Mouse (Mus musculus) limb, embryonic 15.5 days (tissue): ENCODE measurements around the gene Gckr. TPM values are rescaled to one million over a fixed set of nuclear protein-coding genes. Genes with fewer than 3 reads are reported as not detected.

Experiments used
- ATAC-seq: fragments of 200-750 bp; cut with Nextera tagmentation; 2 replicates; pipeline ENCODE4 v1.8.0; 2017; ENCODE audit warnings: low read depth, moderate TSS enrichment; ENCODE audit not compliant: insufficient number of reproducible peaks, low FRiP score, low TSS enrichment
- H3K27ac ChIP-seq: fragments of 300-500 bp; sonication (generic); 2 replicates; pipeline ENCODE4 v1.5.1; 2015; ENCODE audit warnings: moderate library complexity, mild to moderate bottlenecking, inconsistent platforms
- H3K27me3 ChIP-seq: fragments of 300-500 bp; sonication (generic); 2 replicates; pipeline ENCODE4 v1.6.1; 2015; ENCODE audit warnings: inconsistent platforms
- H3K36me3 ChIP-seq: fragments of 300-500 bp; sonication (generic); 2 replicates; pipeline ENCODE4 v1.6.1; 2015; ENCODE audit warnings: inconsistent platforms
- H3K4me1 ChIP-seq: fragments of 300-500 bp; sonication (generic); 2 replicates; pipeline ENCODE4 v1.6.1; 2015; ENCODE audit warnings: inconsistent platforms
- H3K4me2 ChIP-seq: fragments of 300-500 bp; sonication (generic); 2 replicates; pipeline ENCODE4 v1.6.1; 2015; ENCODE audit warnings: mild to moderate bottlenecking, inconsistent platforms
- H3K4me3 ChIP-seq: fragments of 300-500 bp; sonication (generic); 2 replicates; pipeline ENCODE4 v1.5.1; 2015; ENCODE audit warnings: mild to moderate bottlenecking, inconsistent platforms
- H3K9ac ChIP-seq: fragments of 300-500 bp; sonication (generic); 2 replicates; pipeline ENCODE4 v1.6.1; 2015; ENCODE audit warnings: inconsistent platforms
- H3K9me3 ChIP-seq: fragments of 300-500 bp; sonication (generic); 2 replicates; pipeline ENCODE4 v1.6.1; 2016; ENCODE audit warnings: inconsistent platforms
- WGBS: fragments of 180-500 bp; shearing (Covaris S2); methylation state at CpG from one replicate; pipeline ENCODE4 v1.1.7; 2015; 5-methylcytosine and 5-hydroxymethylcytosine counted together
- polyA plus RNA-seq: library from polyadenylated mRNA; unstranded; fragments of >200 nt; fragmentation: Nextera tagmentation; extraction: Ambion mirVana; gene quantifications from 2 replicates; pipeline ENCODE4 v1.2.1, GENCODE M21; 2015

Gene Gckr
- polyA plus RNA-seq, 1 experiment from 2014 or later = not detected

DNA sequence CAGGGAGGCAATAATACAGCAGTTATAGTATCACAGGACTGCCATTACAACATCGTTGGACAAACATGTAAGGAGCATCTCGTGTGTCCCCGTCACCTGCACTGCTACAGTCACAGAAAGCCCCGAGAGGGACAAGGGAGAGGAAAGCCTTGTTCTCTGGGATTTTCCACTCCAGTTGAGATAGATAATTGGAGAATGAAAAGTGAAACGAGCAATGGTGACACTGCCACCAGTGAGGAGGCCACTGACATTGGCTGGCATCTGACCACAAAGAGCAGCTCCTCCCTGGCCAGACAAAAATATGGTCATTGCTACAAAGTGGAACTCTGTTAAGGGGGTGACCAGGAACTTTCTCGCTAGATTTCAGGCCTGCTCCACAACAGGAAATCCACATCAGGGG lies 29.6 kb upstream of the Gckr start:
- WGBS = 90% methylated on average over 6 of the region's 6 CpGs
- H3K4me3 ChIP-seq = no peak overlapping the region
- no peaks in the 10 kb centered on the region for H3K9me3 ChIP-seq
- no peak overlapping the region for H3K9ac ChIP-seq
- no peaks in the 10 kb centered on the region for H3K4me1 ChIP-seq
- H3K36me3 ChIP-seq = peaks cover 89% of the 10 kb centered on the region
- no peaks in the 10 kb centered on the region for H3K27me3 ChIP-seq
- H3K27ac ChIP-seq = no peak overlapping the region
- no peak for ATAC-seq
- H3K4me2 ChIP-seq = no peak overlapping the region

DNA sequence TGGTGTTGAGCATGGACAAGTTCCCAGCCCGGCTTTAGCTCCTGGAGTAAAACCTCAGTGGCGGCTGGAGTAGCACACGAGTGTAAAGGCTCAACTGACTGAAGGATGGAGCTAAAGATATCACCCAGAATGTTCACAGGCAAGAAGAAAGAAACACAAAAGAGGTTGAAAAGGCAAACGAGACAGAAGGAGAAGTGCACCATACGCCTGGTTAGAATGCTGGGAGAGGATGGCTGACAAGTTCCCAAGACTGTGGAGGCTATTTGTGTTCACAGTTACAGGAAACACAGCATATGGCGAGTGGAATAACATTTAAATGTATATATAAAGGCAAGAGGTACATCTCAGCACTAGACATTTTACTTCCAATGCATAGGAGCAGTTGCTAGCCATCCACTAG lies 24.2 kb upstream of the Gckr start:
- Histone ChIP-seq H3K4me3 (no peak overlapping the region), H3K4me1 (no peaks in the 10 kb centered on the region), H3K27ac (no peak overlapping the region), H3K36me3 (peaks cover 80% of the 10 kb centered on the region), H3K4me2 (no peak overlapping the region), H3K27me3 (no peaks in the 10 kb centered on the region), H3K9ac (no peak overlapping the region), H3K9me3 (no peaks in the 10 kb centered on the region)
- whole genome bisulfite sequencing = 91% methylated on average over 6 of the region's 6 CpGs
- no peak for ATAC-seq

DNA sequence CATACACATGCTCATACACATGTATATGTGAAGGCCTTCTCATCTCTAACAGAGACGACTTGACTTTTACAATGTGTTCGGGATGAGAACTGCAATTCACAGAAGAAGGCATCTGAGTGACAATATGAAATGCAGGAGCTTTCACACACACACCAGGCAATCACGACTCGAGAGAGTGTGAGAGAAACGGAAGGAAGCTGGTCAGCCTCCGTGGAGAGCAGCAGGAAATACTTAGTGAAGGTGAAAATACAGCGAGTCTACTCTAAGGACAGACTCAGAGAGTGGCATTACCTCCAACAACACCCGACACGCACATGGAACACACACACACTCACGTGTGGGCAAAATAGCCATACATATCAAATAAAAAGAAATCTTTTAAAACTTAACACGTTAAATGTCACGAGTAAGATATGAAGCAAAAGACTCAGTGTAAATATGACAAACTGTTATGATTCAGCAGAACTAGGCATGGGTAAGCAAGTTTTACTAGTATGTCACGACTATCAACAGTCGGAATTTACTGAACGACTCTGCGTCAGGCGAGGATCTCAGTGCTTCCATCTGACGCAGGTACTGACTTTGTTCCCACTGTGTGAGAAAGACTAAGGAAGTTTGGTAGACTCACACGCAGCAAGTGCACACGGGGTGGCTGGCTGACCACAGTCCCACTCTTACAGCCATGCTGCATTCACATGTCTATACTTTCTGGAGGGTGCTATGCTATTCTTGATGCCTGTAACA lies 17.8 kb upstream of the Gckr start:
- H3K4me3 ChIP-seq = no peak overlapping the region
- H3K9me3 ChIP-seq = no peaks in the 10 kb centered on the region
- WGBS = 84% methylated on average over 20 of the region's 20 CpGs
- H3K27ac ChIP-seq = no peak overlapping the region
- no peaks in the 10 kb centered on the region for H3K4me1 ChIP-seq
- ATAC-seq = no peak
- H3K36me3 ChIP-seq = peaks cover 92% of the 10 kb centered on the region
- no peaks in the 10 kb centered on the region for H3K27me3 ChIP-seq
- H3K9ac ChIP-seq = no peak overlapping the region
- no peak overlapping the region for H3K4me2 ChIP-seq

DNA sequence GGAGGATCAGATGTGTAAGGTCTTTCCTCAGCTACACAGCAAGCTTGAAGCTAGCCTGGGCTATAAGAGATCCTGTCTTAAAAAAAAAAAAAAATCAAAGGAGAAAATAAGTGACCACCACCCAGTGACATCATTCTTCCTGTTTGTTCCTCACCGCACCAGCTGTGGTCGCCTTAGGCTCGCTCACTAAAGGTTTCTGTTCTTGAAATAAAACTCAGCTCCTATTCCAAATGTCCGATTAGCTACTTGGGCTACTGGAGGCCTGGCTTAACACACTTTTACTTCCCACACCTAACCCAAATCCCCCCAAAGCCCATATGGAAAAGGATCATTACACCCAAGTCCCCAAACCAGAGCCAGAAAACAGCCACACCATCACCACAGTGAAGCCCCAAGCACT lies 9.0 kb upstream of the Gckr start:
- H3K27me3 ChIP-seq = no peaks in the 10 kb centered on the region
- 90% methylated on average over 4 of the region's 4 CpGs for WGBS
- H3K27ac ChIP-seq = no peak overlapping the region
- no peak overlapping the region for H3K9ac ChIP-seq
- H3K4me3 ChIP-seq = no peak overlapping the region
- no peak overlapping the region for H3K4me2 ChIP-seq
- H3K4me1 ChIP-seq = peaks cover 7% of the 10 kb centered on the region
- peaks cover 44% of the 10 kb centered on the region for H3K36me3 ChIP-seq
- H3K9me3 ChIP-seq = no peaks in the 10 kb centered on the region
- ATAC-seq = no peak

DNA sequence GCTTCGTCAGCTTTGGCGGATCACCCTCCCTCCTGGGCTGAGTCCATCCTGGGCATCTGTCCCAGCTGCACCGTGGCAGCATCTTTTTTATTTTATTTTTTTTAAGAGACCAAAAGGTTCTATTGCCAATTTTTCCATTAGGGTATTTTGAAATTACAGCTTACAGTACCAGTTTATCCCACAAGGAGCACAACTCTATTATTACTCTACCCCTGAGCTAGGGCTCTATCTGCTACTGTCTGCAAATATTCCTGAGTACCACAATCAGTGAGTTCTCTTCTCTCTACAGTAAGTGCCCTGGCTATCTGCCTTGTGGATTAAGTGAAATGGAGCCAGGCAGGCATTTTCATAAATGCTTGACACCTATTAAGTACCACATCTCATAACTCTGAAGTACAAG lies 8.6 kb upstream of the Gckr start:
- Histone ChIP-seq H3K4me3 (no peak overlapping the region), H3K9me3 (no peaks in the 10 kb centered on the region), H3K9ac (no peak overlapping the region), H3K4me1 (peaks cover 7% of the 10 kb centered on the region), H3K36me3 (peaks cover 45% of the 10 kb centered on the region), H3K27me3 (no peaks in the 10 kb centered on the region), H3K27ac (no peak overlapping the region), H3K4me2 (no peak overlapping the region)
- no peak for ATAC-seq
- WGBS = 67% methylated on average over 3 of the region's 3 CpGs

DNA sequence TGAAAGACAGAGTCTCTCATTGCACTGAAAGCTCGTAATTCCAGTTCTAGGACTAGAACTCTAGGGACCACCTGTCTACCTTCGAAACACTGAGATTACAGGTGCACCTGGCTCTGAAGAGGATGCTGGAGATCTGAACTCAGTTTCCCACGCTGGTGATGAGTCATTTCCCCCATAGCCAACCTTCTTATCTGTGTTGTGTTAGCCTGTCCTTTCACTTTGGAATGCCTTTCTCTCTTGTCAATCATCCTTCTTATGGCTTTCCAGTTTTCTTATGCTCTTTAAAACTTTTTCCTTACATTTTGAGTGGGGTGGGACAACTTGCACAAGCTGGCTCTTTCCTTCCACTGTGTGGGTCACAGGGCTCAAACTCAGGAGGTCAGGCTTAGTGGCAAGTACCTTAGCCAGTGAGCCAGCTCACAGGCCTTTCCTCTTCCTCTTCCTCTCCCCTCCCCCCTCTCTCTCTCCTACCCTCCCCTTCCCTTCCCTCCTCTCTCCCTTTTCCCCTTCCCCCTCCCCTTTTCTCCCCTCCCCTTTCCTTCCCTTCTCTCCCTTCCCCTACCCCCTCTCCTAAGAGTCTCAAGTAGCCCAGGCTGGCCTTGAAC lies 7.5 kb upstream of the Gckr start:
- peak overlapping the region; percentile 74 for H3K4me2 ChIP-seq

DNA sequence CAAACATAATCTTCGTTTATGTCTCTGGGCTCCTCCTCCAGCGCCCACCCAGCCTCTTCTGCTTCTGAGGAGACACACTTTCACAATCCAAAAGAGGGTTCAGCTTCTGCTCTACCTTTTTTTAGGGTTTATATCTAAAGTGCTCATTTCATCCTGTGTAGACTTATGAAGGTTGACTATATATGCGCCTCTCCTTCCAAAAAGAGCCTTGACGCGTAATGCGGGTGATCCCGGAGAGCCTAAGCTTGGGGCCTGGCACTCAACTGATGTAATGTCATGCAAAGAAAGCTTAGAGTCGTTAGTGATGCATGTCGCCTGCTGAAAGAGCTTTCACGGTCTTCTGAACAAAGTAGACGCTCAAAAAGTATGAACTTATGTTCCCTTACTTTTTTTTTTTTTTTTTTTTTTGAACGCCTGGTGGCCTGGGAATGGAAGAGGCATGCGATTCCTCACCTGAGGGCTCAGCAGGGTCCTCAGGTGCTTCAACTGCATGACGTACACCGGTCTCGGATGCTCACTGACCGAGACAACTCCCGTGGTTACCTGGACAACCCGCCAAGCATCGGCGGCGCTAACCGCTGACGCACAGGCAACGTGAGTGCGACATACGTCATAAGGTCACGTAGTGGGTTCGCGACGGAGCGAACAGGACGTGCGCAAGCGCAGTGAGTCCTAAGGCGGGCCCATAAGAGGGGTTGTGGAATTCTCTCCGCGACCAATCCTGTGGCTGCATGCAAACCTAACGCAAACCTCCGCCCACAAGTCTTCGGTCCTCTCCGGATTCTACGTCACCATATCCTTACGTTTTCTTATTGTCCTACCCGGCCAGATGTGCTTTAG lies 6.5 kb upstream of the Gckr start, which contains the start of gene Ift172:
Gene Ift172 (minus strand): TSS at position 596 of the 840 bp plus-strand sequence.
- peaks cover 30% of the 10 kb centered on the region for H3K36me3 ChIP-seq
- H3K9ac ChIP-seq = peak within 1 kb of the TSS; percentile 52
- peak within 1 kb of the TSS; percentile 58 for H3K4me3 ChIP-seq
- H3K9me3 ChIP-seq = no peaks in the 10 kb centered on the region
- peak within 1 kb of the TSS; percentile 87 for H3K27ac ChIP-seq
- peak; percentile 91 for ATAC-seq
- peaks cover 23% of the 10 kb centered on the region for H3K4me1 ChIP-seq
- H3K27me3 ChIP-seq = no peaks in the 10 kb centered on the region
- WGBS = 2% methylated on average over 45 of the region's 45 CpGs
- H3K4me2 ChIP-seq = peak within 1 kb of the TSS; percentile 74

More for the DNA sequence above, 7.5 kb upstream of the Gckr start:
- Histone ChIP-seq H3K4me3 (peak overlapping the region; percentile 58), H3K27ac (no peak overlapping the region), H3K9me3 (no peaks in the 10 kb centered on the region), H3K4me1 (peaks cover 16% of the 10 kb centered on the region), H3K27me3 (no peaks in the 10 kb centered on the region), H3K9ac (no peak overlapping the region), H3K36me3 (peaks cover 40% of the 10 kb centered on the region)
- 86% methylated on average over 3 of the region's 3 CpGs for WGBS
- no peak for ATAC-seq

DNA sequence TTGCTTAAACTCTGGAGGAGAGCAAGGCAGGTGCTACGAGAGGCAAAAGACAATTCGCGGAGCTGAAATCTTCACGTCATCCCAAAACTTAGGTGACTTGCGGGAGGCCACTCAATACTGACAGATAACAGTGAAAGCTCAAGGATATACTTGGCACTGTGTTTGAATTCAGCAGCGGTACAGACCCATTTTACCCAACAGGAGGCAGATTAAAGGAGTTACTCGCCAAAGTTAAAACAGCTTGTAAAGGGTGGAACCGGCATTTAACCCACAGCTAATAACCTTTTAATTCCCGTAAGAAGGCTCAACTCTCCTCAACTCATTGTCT lies 5.9 kb upstream of the Gckr start:
- WGBS = 2% methylated on average over 9 of the region's 9 CpGs
- H3K27me3 ChIP-seq = no peaks in the 10 kb centered on the region
- peak overlapping the region; percentile 58 for H3K4me3 ChIP-seq
- peak overlapping the region; percentile 74 for H3K4me2 ChIP-seq
- ATAC-seq = no peak
- peak overlapping the region; percentile 10; the same call in 1 of the 2 replicates for H3K9ac ChIP-seq
- H3K9me3 ChIP-seq = no peaks in the 10 kb centered on the region
- peak overlapping the region; percentile 87 for H3K27ac ChIP-seq
- peaks cover 27% of the 10 kb centered on the region for H3K4me1 ChIP-seq
- peaks cover 24% of the 10 kb centered on the region for H3K36me3 ChIP-seq

DNA sequence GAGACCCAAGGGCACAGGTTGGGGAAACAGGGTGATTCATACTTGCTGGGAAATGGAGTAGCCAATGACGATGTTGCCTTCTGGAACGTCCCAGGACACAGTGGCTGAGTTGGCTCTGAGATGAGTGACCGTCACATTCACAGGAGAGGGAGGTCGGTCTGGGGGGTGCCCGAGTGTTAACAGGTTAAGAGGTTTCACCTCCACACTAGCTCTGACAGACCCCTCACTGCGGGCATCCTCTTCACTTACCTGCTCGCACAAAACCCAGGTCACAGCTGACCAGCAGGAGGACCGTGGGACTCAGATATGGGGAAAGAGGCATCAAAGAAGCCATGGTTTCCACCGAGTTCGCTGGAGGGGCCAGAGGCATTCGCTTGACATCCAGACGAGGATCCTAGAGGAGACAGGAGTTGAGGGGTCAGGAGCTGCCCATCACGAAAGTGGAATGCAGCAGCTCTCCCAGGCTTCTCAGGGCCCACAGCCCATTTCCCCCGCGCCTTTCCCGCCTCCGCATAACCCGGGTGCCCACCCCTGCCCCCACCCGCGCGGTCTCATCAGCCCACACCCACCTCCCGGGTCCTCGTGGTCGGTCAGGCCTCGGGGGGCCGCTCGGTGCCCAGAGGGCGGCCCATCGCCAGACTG lies 2.2 kb upstream of the Gckr start:
- Histone ChIP-seq H3K27ac (peak overlapping the region; percentile 74), H3K4me1 (peaks cover 23% of the 10 kb centered on the region), H3K27me3 (no peaks in the 10 kb centered on the region), H3K36me3 (peaks cover 16% of the 10 kb centered on the region), H3K4me3 (peak overlapping the region; percentile 88), H3K9ac (peak overlapping the region; percentile 90), H3K9me3 (no peaks in the 10 kb centered on the region), H3K4me2 (peak overlapping the region; percentile 89)
- 4% methylated on average over 29 of the region's 29 CpGs for WGBS
- ATAC-seq = no peak

DNA sequence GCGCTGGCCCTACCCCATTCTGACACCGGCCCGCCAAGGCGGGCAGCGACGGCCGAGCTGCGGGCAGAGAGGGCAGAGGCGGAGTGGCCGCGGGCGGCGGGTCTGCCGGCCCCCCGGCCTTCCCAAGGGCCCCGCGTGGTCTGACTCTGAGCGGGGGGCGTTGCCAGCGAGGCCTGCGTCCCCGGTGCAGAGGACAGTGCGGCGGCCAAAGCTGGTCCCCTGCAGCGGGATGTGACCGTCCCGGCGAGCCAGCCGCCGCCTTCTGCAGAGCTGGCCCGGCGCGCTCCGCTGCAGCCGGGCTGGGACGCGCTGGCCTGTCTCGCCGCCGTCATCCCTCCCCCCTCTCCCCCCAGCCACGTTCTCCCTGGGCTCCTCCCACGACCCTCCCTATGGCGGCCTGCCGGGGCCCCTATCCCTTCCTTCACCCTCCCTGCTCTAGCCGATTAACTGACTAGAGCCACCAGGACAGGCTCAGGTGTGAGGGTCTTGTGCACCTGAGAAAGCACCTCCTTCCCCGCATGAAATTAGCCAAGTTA lies 1.6 kb upstream of the Gckr start, which contains the start of gene Fndc4:
Gene Fndc4 (minus strand): TSS at position 475 of the 536 bp plus-strand sequence.
- no peaks in the 10 kb centered on the region; the same call in 1 of the 2 replicates for H3K27me3 ChIP-seq
- H3K4me3 ChIP-seq = peak within 1 kb of the TSS; percentile 88
- WGBS = under 1% methylated on average over 35 of the region's 46 CpGs
- H3K27ac ChIP-seq = peak within 1 kb of the TSS; percentile 74
- H3K9me3 ChIP-seq = no peaks in the 10 kb centered on the region
- peak within 1 kb of the TSS; percentile 89 for H3K4me2 ChIP-seq
- H3K4me1 ChIP-seq = peaks cover 20% of the 10 kb centered on the region
- H3K9ac ChIP-seq = peak within 1 kb of the TSS; percentile 90
- peaks cover 16% of the 10 kb centered on the region for H3K36me3 ChIP-seq
- peak; percentile 32; the same call in 1 of the 2 replicates for ATAC-seq

DNA sequence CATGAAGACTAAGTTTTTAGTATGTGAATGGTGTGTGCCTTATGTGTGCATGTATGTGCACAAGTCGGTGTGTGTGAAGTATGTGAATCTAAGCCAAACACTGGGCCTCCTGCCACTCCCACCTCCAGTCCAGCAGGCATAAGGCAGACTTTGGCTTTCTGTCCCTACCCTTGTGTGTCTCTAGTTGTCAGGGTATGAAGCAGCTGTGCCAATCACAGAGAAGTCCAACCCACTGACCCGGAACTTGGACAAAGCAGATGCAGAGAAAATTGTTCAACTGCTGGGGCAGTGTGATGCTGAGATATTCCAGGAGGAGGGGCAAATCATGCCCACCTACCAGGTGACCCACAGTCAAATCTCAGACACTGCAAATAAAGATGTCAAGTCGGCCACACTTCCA lies 738 bp downstream of the Gckr start:
- Histone ChIP-seq H3K36me3 (peaks cover 11% of the 10 kb centered on the region), H3K9ac (no peak overlapping the region), H3K27me3 (no peaks in the 10 kb centered on the region; the same call in 1 of the 2 replicates), H3K27ac (no peak overlapping the region), H3K4me1 (peaks cover 20% of the 10 kb centered on the region), H3K9me3 (no peaks in the 10 kb centered on the region), H3K4me3 (no peak overlapping the region), H3K4me2 (no peak overlapping the region)
- 77% methylated on average over 3 of the region's 3 CpGs for WGBS
- ATAC-seq = no peak
